Mouse (Mus musculus): ENCODE data around the gene Parn. TPM values are rescaled to one million over a fixed set of nuclear protein-coding genes. Genes with fewer than 3 reads are reported as not detected.

Parn gene
- 23.0 and 25.4 TPM in 2 replicates for polyA plus RNA-seq (2012; rRNA removed)

DNA sequence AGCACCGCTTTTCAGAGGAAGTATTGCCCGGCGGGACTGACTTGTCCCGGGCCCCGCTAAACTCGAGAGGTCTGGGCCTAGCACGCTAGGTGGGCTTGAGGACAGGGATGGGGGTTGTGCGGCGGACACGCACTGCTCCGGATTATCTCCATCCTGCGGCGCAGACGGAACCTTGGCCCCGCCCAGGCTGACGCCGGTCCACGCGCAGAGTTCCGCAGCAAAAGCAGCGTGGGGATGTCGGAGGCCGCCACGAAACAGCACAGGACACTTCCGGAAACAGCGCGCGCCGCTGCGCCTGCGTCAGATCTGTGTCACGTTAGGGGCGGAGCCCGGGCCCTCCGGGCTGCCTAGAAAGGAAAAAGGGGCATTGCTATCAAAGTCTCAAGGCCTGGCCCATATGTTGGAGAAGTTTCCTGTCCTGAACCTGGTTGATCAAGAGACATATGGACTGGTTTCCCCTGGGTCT is at the start of gene Parn:
Gene Parn (minus strand): TSS at position 293 of the 466 bp plus-strand sequence.

DNA sequence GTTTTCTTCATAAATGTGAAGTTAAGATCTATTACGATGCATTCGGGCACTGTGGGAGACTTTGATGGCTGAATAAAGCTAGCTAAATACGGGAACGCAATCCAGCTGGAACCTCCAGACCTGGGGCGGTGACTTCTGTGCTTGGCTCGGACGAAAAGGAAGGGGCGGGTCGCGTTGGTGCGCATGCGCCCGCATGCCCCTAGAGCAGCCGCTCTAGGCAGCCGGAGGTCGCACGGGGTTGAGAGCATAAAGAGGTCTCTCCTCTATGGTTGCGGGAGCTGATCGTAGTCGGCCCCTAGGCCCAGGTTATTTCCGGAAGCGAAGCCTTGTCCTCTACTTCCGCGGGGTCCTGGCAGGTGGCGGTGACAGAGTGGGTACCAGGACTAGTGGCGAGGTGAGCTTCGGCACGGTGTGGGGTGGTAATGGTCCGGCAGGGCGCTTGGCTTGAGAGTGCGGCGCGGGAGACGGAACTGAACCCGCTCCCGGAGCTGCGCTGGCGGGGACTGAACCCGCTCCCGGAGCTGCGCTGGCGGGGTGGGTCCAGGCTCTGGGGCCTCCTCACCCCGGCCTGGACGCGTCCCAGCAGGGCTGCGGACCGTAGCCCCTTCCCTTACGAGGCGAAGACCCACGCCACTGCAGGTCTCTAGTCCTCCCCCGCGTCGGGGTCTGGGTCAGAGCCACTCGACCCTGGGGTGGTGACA is 3.9 kb upstream of the Parn start, which contains the start of the genes Bfar and 3110001I22Rik:
Gene Bfar (plus strand): TSS at position 174 of the 701 bp plus-strand sequence.
Gene 3110001I22Rik (plus strand): TSS at position 245 of the 701 bp plus-strand sequence.

Other genes starting within 250 kb of the Parn start
- gene Bfar, start 3.7 kb upstream of the Parn start, polyA plus RNA-seq (2012; rRNA removed), result 15.2 and 23.7 TPM in 2 replicates
- gene 3110001I22Rik, start 3.8 kb upstream of the Parn start, polyA plus RNA-seq (2012; rRNA removed), result 1.4 and 1.7 TPM in 2 replicates
- gene Pla2g10, start 62.8 kb upstream of the Parn start, polyA plus RNA-seq (2012; rRNA removed), result 0.37 and 1.6 TPM in 2 replicates
- 10.1 and 10.7 TPM in 2 replicates for gene Rrn3, start 112.5 kb upstream of the Parn start, polyA plus RNA-seq (2012; rRNA removed)
- 74.3 and 74.7 TPM in 2 replicates for gene Ntan1, start 150.7 kb upstream of the Parn start, polyA plus RNA-seq (2012; rRNA removed)
- gene Pdxdc1, start 235.0 kb upstream of the Parn start, polyA plus RNA-seq (2012; rRNA removed), result 70.8 and 92.7 TPM in 2 replicates
- gene Mpv17l, start 235.0 kb upstream of the Parn start, polyA plus RNA-seq (2012; rRNA removed), result 4.1 and 5.8 TPM in 2 replicates

Data from ovary, adult 2 months (tissue).